Mouse (Mus musculus): ENCODE results near the gene Sumo3. TPM values are rescaled to one million over a fixed set of nuclear protein-coding genes. Genes with fewer than 3 reads are reported as not detected.

Gene Sumo3
- total RNA-seq, 2 experiments from 2014 or later, result 129 to 156 TPM

Small RNAs within 50 kb of the gene (microRNA-seq; reads per million reads assigned to microRNA genes)
- gene Mir1930, result 10.6 to 36.0 reads per million in 2 experiments

Other genes starting within 250 kb of the Sumo3 start
- 10 to 100 TPM; 72.1 to 77.3 TPM for gene Adarb1, start 187.8 kb upstream of the Sumo3 start, total RNA-seq (2021)
- 10 to 100 TPM; 36.5 to 39.7 TPM for gene Fam207a, start 90.3 kb upstream of the Sumo3 start, total RNA-seq (2021)
- 1 to 10 TPM; 3.5 to 3.8 TPM for gene Itgb2, start 75.8 kb upstream of the Sumo3 start, total RNA-seq (2021)
- 10 to 100 TPM; 71.6 to 82.0 TPM for gene Pttg1ip, start 24.4 kb upstream of the Sumo3 start, total RNA-seq (2021)
- 10 to 100 TPM; 17.9 to 34.8 TPM for gene Gm49325, start 100 bp downstream of the Sumo3 start, total RNA-seq (2021)
- 10 to 100 TPM; 46.6 to 54.3 TPM for gene Ube2g2, start 16.2 kb downstream of the Sumo3 start, total RNA-seq (2021)
- gene Tspear, start 80.5 kb downstream of the Sumo3 start, total RNA-seq (2021), result not detected
- gene Gm19402, start 84.7 kb downstream of the Sumo3 start, total RNA-seq (2021), result not detected
- gene Gm9508, start 91.1 kb downstream of the Sumo3 start, total RNA-seq (2021), result not detected
- not detected for gene Gm10272, start 100.5 kb downstream of the Sumo3 start, total RNA-seq (2021)
- not detected for gene Gm10024, start 105.4 kb downstream of the Sumo3 start, total RNA-seq (2021)
- not detected for gene Gm10142, start 109.7 kb downstream of the Sumo3 start, total RNA-seq (2021)
- not detected for gene Krtap12-1, start 114.5 kb downstream of the Sumo3 start, total RNA-seq (2021)
- not detected for gene Gm10100, start 120.4 kb downstream of the Sumo3 start, total RNA-seq (2021)
- gene Gm18596, start 136.5 kb downstream of the Sumo3 start, total RNA-seq (2021), result not detected
- not detected for gene Gm9736, start 145.3 kb downstream of the Sumo3 start, total RNA-seq (2021)
- gene Gm3233, start 153.6 kb downstream of the Sumo3 start, total RNA-seq (2021), result not detected
- gene Gm3238, start 165.2 kb downstream of the Sumo3 start, total RNA-seq (2021), result not detected
- gene Gm7138, start 170.8 kb downstream of the Sumo3 start, total RNA-seq (2021), result not detected
- not detected for gene Gm3250, start 176.4 kb downstream of the Sumo3 start, total RNA-seq (2021)
- not detected for gene Gm7137, start 182.1 kb downstream of the Sumo3 start, total RNA-seq (2021)
- gene Gm9639, start 189.0 kb downstream of the Sumo3 start, total RNA-seq (2021), result not detected
- gene Gm19668, start 193.0 kb downstream of the Sumo3 start, total RNA-seq (2021), result not detected
- not detected for gene Gm9507, start 205.7 kb downstream of the Sumo3 start, total RNA-seq (2021)
- not detected for gene Gm2696, start 208.6 kb downstream of the Sumo3 start, total RNA-seq (2021)
- gene Krtap10-4, start 221.0 kb downstream of the Sumo3 start, total RNA-seq (2021), result not detected
- not detected for gene Krtap10-10, start 229.8 kb downstream of the Sumo3 start, total RNA-seq (2021)
- gene Gm36176, start 240.7 kb downstream of the Sumo3 start, total RNA-seq (2021), result not detected
- not detected for gene Gm10318, start 246.8 kb downstream of the Sumo3 start, total RNA-seq (2021)

All from layer of hippocampus, postnatal 10 days (tissue).